Mouse (Mus musculus) skeletal muscle tissue, adult 2 months (tissue): Measurements from ENCODE around the gene Gltp.

Experiments
- DNase-seq: peaks from one replicate; pipeline ENCODE4 v3.0.0-alpha.2; 2012; ENCODE audit warnings: low read depth, low spot score

Gltp gene

DNA sequence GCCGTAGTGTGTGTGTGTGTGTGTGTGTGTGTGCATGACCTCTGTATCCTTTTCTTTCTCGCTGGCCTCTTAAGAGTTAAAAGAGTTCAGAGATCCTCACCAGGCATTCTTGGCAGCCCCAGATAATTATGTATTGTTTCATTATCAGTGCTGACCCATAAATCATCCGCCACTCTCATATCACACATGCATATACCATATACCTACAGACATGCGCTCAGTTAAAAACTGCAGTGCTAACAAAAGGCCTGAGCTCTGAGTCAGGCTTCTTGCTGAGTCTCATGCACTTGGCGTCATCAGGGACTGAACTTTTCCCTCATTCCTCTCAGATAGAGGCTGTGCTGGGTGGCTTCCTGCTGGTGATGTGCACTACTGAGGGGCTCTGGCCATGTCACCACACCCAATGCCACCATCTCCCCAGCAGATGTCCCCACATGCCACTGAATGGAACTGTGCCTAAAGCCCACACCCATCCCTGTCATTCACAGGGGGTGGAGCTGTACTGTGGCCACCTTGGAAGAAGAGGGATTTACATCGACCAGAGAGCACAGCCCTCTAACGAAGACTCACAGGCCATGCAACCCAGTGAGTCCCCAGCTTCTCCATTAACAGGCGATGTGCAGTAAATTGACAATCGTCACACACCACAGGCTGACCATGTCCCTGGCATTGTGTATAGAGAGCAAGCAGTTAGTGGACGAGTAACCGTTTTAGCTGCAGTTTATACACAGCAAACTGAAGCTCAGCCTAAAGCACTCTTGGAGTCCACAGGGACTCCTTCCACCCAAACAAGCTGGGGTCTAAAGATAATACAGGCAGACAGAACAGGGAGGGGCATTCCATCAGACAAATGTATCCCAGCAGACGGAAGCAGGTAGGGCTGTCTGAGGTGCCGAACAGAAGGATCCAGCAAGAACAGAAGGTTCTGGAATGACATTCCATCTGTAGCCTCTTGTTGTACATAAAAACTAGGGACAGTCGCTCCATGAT, 11.9 kb upstream of the Gltp start:
- no peak for DNase-seq

- no peak for DNase-seq
These were observed 8.2 kb upstream of the Gltp start for GRCm38 (mm10) chr5:114699015-114699414.

- no peak for DNase-seq
These were observed 7.4 kb upstream of the Gltp start for GRCm38 (mm10) chr5:114698044-114698746.

DNA sequence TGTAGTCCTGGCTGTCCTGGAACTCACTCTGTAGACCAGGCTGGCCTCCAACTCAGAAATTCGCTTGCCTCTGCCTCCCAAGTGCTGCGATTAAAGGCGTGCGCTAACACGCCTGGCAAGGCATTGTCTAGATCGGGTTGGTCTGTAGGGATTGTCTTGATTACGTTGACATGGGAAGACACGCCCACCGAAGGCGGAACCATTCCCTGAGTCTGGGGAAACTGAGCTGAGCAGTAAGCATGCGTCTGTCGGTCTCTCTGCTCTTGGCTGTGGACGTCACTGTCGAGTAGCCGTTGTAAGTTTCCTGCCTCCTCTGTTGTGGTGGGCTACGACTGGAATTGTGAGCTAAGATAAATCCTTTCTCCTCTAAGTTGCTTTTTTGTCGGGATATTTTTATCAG, 6.2 kb upstream of the Gltp start:
- no peak for DNase-seq

DNA sequence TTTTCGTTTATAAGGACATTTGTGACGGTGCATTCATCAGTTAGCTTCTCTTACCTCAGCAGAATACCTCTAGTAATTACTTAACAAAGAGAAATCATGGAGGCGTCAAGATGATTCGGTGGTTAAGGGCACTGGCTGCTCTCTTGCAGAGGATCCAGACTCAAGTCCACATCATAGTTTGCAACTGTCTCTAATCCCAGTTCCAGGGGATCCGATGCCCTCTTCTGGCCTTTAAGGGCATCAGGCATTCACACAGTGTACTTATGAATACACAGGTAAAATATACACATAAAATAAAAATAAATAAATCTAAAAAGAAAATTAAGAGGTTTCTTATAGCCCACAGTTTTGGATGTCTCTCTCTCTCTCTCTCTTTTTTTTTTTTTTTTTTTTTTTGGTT, 5.0 kb upstream of the Gltp start:
- DNase-seq, result no peak

- no peak for DNase-seq
These were observed 951 bp downstream of the Gltp start for GRCm38 (mm10) chr5:114689700-114690366.

DNA sequence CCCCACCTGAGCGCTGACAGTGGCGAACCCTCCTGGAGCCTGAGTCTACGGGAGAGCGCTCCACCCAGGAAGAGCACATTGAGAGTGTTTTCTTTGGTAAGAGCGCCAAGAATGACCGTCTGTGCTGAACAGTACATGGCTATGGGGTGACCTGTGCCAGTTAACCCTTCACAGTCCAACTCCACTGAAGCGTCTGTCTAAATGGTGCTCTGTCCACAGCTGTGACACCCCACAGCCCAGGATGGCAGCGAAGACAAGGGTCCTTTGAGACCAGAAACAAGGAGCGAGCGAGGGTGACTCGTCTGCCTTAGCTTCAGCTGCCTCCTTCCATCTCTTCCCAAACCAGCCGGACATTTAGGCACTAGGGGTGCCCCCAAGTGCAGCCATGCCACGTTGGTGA, 2.1 kb downstream of the Gltp start:
- no peak for DNase-seq

DNA sequence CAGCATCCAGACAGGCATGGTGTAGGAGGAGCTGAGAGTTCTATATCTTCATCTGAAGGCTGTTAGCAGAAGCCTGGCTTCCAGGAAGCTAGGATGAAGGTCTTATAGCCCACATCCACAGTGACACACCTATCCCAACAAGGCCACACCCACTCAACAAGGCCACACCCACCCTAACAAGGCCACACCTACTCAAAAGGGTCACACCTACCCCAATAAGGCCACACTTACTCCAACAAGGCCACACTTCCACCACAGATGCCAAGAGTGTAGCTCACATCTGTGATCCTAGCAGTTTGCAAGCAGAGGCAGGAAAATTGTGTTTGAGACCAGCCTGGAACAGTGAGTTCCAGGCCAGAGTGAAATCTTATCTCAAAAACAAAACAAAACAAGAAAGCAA, 2.9 kb downstream of the Gltp start:
- DNase-seq, result no peak

- no peak for DNase-seq
These were observed 4.0 kb downstream of the Gltp start for GRCm38 (mm10) chr5:114686726-114687210.

GRCm38 (mm10) chr5:114685986-114686385, 4.8 kb downstream of the Gltp start:
- DNase-seq, result no peak

DNA sequence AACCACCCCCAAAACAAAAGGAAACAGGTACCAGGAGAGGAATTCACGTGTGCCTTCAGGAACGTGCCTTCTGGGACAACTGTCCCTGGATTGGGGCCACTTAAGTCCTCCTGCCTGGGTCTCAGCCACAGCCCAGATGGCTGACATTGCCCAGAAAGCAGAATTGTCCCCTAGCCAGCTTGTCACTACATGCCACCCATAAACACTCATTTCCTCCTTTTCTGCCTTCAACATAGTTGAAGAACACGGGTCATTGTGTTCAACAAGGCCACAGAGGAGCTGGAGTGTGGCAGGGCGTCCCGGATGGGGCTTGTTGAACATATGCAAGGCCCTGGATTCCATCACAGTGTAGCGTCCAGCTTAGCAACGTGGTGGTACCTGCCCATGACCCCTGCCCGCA, 9.1 kb downstream of the Gltp start:
- no peak for DNase-seq

- no peak for DNase-seq
These were observed 10.0 kb downstream of the Gltp start for GRCm38 (mm10) chr5:114680676-114681285.

DNA sequence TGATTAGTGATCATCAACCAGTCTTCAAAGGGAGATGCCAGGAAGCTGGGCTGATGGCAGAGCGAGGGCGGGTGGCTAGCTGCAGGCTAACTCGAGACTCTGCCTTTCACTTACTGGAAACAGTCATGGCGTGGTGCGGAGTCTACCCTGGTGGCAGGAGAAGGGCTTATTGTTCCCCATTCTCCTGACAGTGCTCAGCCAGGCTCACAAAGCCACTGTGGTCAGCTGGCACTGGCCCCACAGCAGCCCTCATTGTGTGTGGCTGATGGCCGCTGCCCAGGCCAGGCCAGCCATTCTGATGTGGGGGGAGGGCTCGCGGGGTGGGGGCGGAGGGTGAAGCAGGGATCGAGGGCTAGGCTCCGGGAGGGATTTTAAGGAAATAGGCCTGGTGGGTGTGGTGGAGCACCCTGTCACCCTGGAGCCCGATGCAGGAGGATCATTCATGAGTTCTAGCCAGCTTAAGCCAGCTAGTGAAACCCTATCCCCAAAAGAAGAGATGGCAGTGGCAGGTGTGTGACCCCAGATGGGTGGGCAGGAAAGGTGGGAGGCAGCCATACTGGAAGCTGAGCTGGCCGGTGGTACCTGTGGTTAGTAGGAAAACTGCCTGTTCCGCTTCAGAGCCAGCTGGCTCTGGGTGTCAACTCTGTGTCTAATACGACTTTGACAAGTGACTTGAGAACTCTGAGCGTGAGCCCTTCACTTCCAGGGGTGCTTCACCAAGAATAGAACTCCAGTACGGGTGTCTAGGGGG, 10.8 kb downstream of the Gltp start:
- no peak for DNase-seq

GRCm38 (mm10) chr5:114674594-114674993, 16.2 kb downstream of the Gltp start:
- no peak for DNase-seq

DNA sequence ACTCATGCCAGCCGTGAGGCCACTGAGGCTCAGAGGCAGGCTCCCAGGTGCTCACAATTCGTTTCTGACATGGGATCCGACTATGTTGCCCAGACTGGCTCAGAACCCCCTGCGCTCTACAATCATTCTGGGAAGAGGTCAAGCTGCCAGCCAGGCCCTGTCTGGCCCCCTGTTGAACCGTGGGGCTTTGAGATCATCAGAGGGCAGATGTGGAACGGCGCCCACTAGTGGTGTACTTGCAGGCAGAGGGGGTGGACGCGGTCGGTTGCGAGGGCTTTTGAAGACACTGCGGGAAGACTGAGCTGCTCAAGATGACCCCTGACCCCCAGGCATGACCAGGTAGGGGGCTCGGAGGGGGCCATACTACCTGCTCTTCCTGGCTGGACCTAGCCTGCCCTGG, 17.7 kb downstream of the Gltp start:
- DNase-seq, result no peak

- no peak for DNase-seq
These were observed 21.8 kb downstream of the Gltp start for GRCm38 (mm10) chr5:114669014-114669413.

GRCm38 (mm10) chr5:114667228-114667856, 23.4 kb downstream of the Gltp start:
- peak; percentile 96 for DNase-seq

DNA sequence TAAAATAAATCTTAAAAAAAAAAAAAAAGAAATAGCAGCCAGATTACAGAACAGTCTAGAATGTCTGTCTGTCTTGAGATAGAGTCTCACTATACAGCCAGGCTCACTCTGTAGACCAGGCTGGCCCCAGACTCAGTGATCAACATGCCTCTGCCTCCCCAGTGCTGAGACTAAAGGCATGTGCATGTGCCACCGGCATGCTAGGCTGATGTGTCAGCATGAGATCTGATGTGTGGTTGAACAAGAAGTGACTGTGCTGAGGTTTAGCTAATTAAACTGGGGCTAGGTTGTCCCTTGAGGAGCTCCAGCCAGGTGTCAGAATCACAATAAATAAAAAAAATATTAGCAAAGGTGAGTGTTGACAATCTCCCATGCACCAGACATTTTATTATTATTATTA, 24.1 kb downstream of the Gltp start:
- no peak for DNase-seq

DNA sequence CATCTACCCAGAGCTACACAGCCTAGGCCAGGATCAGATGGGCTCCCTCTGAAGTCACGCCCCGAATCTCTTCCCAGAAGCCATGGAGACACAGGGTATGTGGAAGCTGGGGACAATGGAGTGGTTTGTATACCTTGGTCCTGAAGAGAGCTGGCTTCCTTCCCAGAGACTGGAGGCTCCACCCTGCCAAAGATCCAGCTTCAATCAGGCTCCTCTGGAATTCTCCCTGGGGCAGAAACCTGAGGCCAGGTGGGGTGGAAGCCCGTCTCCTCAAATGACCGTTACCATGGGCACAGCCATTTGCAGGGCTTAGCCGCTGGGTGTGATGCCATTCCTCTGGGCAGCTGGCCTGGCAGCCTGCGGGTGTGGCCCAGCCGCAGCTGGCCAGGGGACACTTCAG, 26.0 kb downstream of the Gltp start:
- DNase-seq, result no peak

- DNase-seq, result no peak
These were observed 26.6 kb downstream of the Gltp start for GRCm38 (mm10) chr5:114664139-114664538.
